Mouse (Mus musculus) embryonic facial prominence, embryonic 13.5 days (tissue): Measurements from ENCODE around the gene Exoc8. TPM values are rescaled to one million over a fixed set of nuclear protein-coding genes. Genes with fewer than 3 reads are reported as not detected.

Experiments
- ATAC-seq: fragments of 200-750 bp; cut with Nextera tagmentation; 2 replicates; pipeline ENCODE4 v1.8.0; 2017; ENCODE audit warnings: low read depth; ENCODE audit not compliant: insufficient number of reproducible peaks, insufficient read depth, low FRiP score, low TSS enrichment
- H3K27ac ChIP-seq: fragments of 300-500 bp; sonication (generic); 2 replicates; pipeline ENCODE4 v1.5.1; 2015; ENCODE audit warnings: moderate library complexity, mild to moderate bottlenecking, inconsistent platforms
- H3K27me3 ChIP-seq: fragments of 300-500 bp; sonication (generic); 2 replicates; pipeline ENCODE4 v1.6.1; 2015; ENCODE audit warnings: mild to moderate bottlenecking, inconsistent platforms
- H3K36me3 ChIP-seq: fragments of 300-500 bp; sonication (generic); 2 replicates; pipeline ENCODE4 v1.6.1; 2015; ENCODE audit warnings: mild to moderate bottlenecking, inconsistent platforms
- H3K4me1 ChIP-seq: fragments of 300-500 bp; sonication (generic); 2 replicates; pipeline ENCODE4 v1.6.1; 2015; ENCODE audit warnings: inconsistent platforms
- H3K4me2 ChIP-seq: fragments of 300-500 bp; sonication (generic); 2 replicates; pipeline ENCODE4 v1.6.1; 2015; ENCODE audit warnings: moderate library complexity, mild to moderate bottlenecking, inconsistent platforms
- H3K4me3 ChIP-seq: fragments of 300-500 bp; sonication (generic); 2 replicates; pipeline ENCODE4 v1.5.1; 2015; ENCODE audit warnings: mild to moderate bottlenecking, inconsistent platforms
- H3K9ac ChIP-seq: fragments of 300-500 bp; sonication (generic); 2 replicates; pipeline ENCODE4 v1.6.1; 2015; ENCODE audit warnings: mild to moderate bottlenecking, inconsistent platforms
- H3K9me3 ChIP-seq: fragments of 300-500 bp; sonication (generic); 2 replicates; pipeline ENCODE4 v1.6.1; 2016; ENCODE audit warnings: inconsistent platforms
- whole genome bisulfite sequencing: fragments of 180-500 bp; shearing (Covaris S2); methylation state at CpG from one replicate; pipeline ENCODE4 v1.1.7; 2015; ENCODE audit warnings: mixed read lengths; 5-methylcytosine and 5-hydroxymethylcytosine counted together
- polyA plus RNA-seq: library from polyadenylated mRNA; unstranded; fragments of >200 nt; fragmentation: Nextera tagmentation; extraction: Ambion mirVana; gene quantifications from 2 replicates; pipeline ENCODE4 v1.2.1, GENCODE M21; 2015

Exoc8 gene
- polyA plus RNA-seq, 1 experiment from 2014 or later: 9.4 TPM

- Histone ChIP-seq H3K27me3 (no peaks in the 10 kb centered on the region), H3K9ac (no peak overlapping the region), H3K36me3 (peaks cover 78% of the 10 kb centered on the region), H3K27ac (no peak overlapping the region), H3K4me1 (peaks cover 12% of the 10 kb centered on the region), H3K9me3 (no peaks in the 10 kb centered on the region), H3K4me2 (no peak overlapping the region), H3K4me3 (no peak overlapping the region)
- ATAC-seq: no peak
- 97% methylated on average over 15 of the region's 15 CpGs for WGBS
Observed at GRCm38 (mm10) chr8:124903198-124903597, 5.7 kb upstream of the Exoc8 start.

DNA sequence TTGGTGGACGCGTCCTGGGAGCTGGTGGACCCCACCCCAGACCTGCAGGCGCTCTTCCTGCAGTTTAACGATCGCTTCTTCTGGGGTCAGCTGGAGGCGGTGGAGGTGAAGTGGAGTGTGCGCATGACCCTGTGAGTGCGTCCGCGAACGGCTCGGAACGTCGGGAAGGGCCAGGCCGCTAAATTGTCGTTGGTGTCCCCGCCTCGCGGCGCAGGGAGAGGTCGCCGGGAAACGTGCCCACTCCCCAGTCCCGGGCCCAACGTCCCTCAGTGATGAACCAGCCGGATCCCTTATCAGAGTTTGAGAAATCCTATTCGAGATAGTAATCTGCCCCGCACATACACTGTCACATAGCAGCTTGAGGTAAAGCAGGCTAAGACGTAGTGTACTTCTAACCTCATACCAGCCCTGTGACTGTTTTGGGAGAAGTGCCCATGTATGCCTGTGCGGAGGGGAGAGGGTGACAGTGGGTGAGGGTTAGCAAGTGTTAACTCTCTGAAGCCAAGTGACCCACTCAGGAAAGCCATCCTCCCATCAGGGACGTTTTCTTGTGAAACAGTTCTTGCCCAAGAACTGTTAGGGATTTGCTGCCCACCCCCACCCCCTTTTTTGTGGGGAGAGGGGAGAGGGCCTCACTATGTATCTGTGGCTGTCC lies 873 bp upstream of the Exoc8 start:
- Histone ChIP-seq H3K36me3 (peaks cover 52% of the 10 kb centered on the region), H3K4me3 (peak overlapping the region; percentile 94), H3K9me3 (no peaks in the 10 kb centered on the region), H3K4me2 (peak overlapping the region; percentile 98), H3K27ac (0 out of 2 replicates have a peak overlapping the region, but pooled peaks have one; percentile 33), H3K4me1 (peaks cover 34% of the 10 kb centered on the region), H3K27me3 (no peaks in the 10 kb centered on the region), H3K9ac (peak overlapping the region; percentile 88)
- WGBS: 7% methylated on average over 31 of the region's 31 CpGs
- no peak for ATAC-seq

GRCm38 (mm10) chr8:124896632-124897385 lies 696 bp downstream of the Exoc8 start:
- Histone ChIP-seq H3K9ac (peak overlapping the region; percentile 88), H3K4me1 (peaks cover 42% of the 10 kb centered on the region), H3K36me3 (peaks cover 36% of the 10 kb centered on the region), H3K9me3 (no peaks in the 10 kb centered on the region), H3K27ac (peak overlapping the region; percentile 85), H3K4me3 (peak overlapping the region; percentile 94), H3K4me2 (peak overlapping the region; percentile 98), H3K27me3 (no peaks in the 10 kb centered on the region)
- 2% methylated on average over 59 of the region's 60 CpGs for WGBS
- no peak for ATAC-seq

DNA sequence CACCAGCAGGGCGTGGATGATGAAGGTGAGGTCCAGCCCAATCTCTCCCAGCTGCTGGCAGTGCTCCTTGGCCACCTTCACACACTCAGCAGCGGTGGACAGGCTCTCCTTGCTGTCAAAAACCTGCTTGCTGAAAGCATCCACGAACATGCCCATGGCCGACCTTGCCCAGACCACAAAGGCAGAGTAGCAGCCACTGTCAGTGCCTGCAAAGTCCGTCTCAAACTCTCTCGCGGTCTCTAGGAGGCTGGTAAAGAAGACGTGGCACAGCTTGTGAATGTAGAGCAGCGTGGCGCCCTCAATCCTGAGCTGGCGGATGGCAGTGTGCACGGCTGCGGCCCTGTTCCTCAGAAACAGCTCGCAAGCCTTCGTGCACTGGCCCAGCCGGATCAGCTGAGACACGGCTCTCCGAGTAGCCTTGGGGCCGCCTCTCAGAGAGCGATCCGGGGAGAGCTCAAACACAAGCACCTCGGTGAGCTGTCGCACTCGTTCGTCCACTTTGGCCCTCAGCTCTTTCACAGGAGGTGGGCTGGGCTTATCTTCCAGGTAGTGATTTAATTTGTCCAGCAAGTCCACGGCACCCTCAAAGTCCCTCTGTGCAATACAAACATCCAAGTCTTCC lies 1.4 kb downstream of the Exoc8 start:
- no peak for ATAC-seq
- H3K9me3 ChIP-seq: no peaks in the 10 kb centered on the region
- peak overlapping the region; percentile 88 for H3K9ac ChIP-seq
- no peaks in the 10 kb centered on the region for H3K27me3 ChIP-seq
- WGBS: 79% methylated on average over 26 of the region's 26 CpGs
- peak overlapping the region; percentile 94 for H3K4me3 ChIP-seq
- H3K36me3 ChIP-seq: peaks cover 32% of the 10 kb centered on the region
- peak overlapping the region; percentile 98 for H3K4me2 ChIP-seq
- peaks cover 42% of the 10 kb centered on the region for H3K4me1 ChIP-seq
- H3K27ac ChIP-seq: peak overlapping the region; percentile 85; the same call in 1 of the 2 replicates

GRCm38 (mm10) chr8:124892596-124892995 lies 4.9 kb downstream of the Exoc8 start:
- ATAC-seq: no peak
- no peak overlapping the region for H3K4me2 ChIP-seq
- H3K9ac ChIP-seq: 0 out of 2 replicates have a peak overlapping the region, but pooled peaks have one; percentile 23
- peak overlapping the region; percentile 40; the same call in 1 of the 2 replicates for H3K27ac ChIP-seq
- 27% methylated on average over 3 of the region's 3 CpGs for WGBS
- H3K4me1 ChIP-seq: peaks cover 36% of the 10 kb centered on the region
- H3K9me3 ChIP-seq: peaks cover 6% of the 10 kb centered on the region; the same call in 1 of the 2 replicates
- H3K4me3 ChIP-seq: no peak overlapping the region
- no peaks in the 10 kb centered on the region for H3K27me3 ChIP-seq
- peaks cover 48% of the 10 kb centered on the region for H3K36me3 ChIP-seq

DNA sequence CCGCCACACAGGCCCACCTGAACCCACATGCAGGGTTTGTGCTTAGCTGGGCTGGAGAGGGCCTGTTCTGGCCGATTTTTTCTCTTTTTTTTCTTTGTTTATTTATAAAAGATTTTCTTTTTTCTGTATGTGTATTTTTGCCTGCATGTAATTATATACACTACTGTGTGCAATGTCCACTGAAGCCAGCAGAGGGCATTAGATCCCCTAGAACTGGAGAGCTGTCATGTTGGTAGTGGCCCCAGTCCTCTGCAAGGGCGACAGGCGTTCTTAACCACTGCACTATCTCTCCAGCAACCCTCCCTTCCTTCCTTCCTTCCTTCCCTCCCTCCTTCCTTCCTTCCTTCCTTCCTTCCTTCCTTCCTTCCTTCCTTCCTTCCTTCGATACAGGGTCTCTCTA lies 9.1 kb downstream of the Exoc8 start:
- H3K27ac ChIP-seq: no peak overlapping the region
- peaks cover 9% of the 10 kb centered on the region; the same call in 1 of the 2 replicates for H3K4me1 ChIP-seq
- 94% methylated on average over 5 of the region's 5 CpGs for WGBS
- no peak for ATAC-seq
- peaks cover 75% of the 10 kb centered on the region for H3K36me3 ChIP-seq
- H3K27me3 ChIP-seq: no peaks in the 10 kb centered on the region
- H3K9ac ChIP-seq: no peak overlapping the region
- H3K4me3 ChIP-seq: no peak overlapping the region
- no peak overlapping the region for H3K4me2 ChIP-seq
- peaks cover 6% of the 10 kb centered on the region; the same call in 1 of the 2 replicates for H3K9me3 ChIP-seq

DNA sequence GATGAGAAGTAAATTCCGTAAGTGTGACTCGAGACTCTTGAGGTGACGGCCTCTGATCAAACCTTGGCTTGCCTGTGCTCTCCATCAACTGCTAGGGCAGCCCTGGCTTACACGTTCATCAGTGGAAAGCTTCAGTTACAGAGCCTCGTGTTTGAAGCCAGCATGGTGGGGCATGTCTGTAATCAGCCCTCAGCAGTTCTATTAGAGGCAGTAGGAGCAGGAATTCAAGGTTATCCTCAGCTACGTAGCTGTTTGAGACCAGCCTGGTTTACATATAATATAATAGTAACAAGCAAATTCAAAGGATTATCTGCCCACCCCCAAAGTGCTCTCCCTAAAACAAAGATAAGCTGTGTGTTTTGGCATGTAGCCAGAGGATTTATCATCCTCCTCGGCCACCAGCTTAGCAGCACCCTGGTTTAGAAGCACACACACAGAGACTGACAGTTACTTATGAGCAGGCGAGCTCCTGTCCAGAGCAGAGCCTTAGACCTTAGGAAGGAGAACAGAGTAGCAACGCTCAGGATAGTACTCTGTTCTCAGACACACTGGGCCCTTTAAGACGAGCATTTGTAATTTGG lies 18.5 kb downstream of the Exoc8 start:
- Histone ChIP-seq H3K27me3 (no peaks in the 10 kb centered on the region), H3K27ac (no peak overlapping the region), H3K4me1 (no peaks in the 10 kb centered on the region), H3K9me3 (no peaks in the 10 kb centered on the region), H3K4me2 (no peak overlapping the region), H3K36me3 (peaks cover 94% of the 10 kb centered on the region), H3K9ac (no peak overlapping the region), H3K4me3 (no peak overlapping the region)
- 84% methylated on average over 10 of the region's 10 CpGs for WGBS
- ATAC-seq: no peak

DNA sequence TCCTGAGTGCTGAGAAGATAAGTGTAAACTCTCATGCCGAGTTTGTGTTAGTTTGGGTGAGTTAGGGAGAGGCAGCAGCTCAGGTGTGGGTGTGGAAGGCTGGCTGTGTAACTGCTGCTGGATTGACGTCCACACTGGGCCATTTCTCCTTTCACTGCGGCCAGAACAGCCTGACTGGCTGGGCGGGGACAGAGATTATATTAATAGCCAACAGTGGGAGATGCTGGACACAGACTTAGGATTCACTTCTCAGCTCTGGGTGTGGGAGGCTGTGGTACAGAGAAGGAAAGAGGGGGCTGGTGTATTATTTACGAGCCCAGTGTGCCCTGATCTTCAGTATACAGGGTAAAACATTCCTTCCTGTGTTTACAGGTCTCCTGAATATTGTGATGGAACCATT lies 19.4 kb downstream of the Exoc8 start:
- WGBS: 81% methylated on average over 5 of the region's 5 CpGs
- no peak overlapping the region for H3K4me3 ChIP-seq
- H3K9me3 ChIP-seq: no peaks in the 10 kb centered on the region
- H3K36me3 ChIP-seq: peaks cover 94% of the 10 kb centered on the region
- H3K27ac ChIP-seq: no peak overlapping the region
- no peak overlapping the region for H3K9ac ChIP-seq
- no peak overlapping the region for H3K4me2 ChIP-seq
- H3K27me3 ChIP-seq: no peaks in the 10 kb centered on the region
- ATAC-seq: no peak
- H3K4me1 ChIP-seq: no peaks in the 10 kb centered on the region

- ATAC-seq: no peak
- Histone ChIP-seq H3K4me3 (no peak overlapping the region), H3K36me3 (peaks cover 71% of the 10 kb centered on the region), H3K9me3 (no peaks in the 10 kb centered on the region), H3K27ac (no peak overlapping the region), H3K4me1 (no peaks in the 10 kb centered on the region), H3K4me2 (no peak overlapping the region), H3K9ac (no peak overlapping the region), H3K27me3 (no peaks in the 10 kb centered on the region)
- 93% methylated on average over 5 of the region's 5 CpGs for WGBS
Observed at GRCm38 (mm10) chr8:124872690-124873089, 24.8 kb downstream of the Exoc8 start.

DNA sequence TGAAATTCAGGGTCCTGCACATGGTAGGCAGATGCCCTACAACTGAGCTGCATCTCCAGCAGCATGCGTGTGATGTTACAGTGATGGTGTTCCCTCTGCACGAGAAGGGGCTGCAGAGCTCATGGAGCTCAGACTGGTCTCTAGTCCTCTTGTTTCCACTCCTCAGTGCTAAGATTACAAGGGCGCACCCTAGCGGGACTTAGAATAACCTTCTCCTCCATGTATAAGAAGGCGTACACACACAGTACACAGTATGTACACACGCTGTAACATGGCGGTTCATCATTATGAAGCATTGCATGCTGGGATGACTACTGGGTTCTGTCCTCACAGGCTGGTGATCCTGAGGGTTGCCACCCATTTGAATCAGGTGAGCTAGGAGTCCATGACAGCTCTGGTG lies 25.4 kb downstream of the Exoc8 start:
- Histone ChIP-seq H3K36me3 (peaks cover 71% of the 10 kb centered on the region), H3K9ac (no peak overlapping the region), H3K4me1 (no peaks in the 10 kb centered on the region), H3K4me3 (no peak overlapping the region), H3K27me3 (no peaks in the 10 kb centered on the region), H3K4me2 (no peak overlapping the region), H3K27ac (no peak overlapping the region), H3K9me3 (no peaks in the 10 kb centered on the region)
- WGBS: 88% methylated on average over 7 of the region's 7 CpGs
- 0 out of 2 replicates have a peak, but pooled peaks have one; percentile 43 for ATAC-seq

GRCm38 (mm10) chr8:124871474-124871873 lies 26.0 kb downstream of the Exoc8 start:
- H3K27me3 ChIP-seq: no peaks in the 10 kb centered on the region
- no peak overlapping the region for H3K27ac ChIP-seq
- H3K4me3 ChIP-seq: no peak overlapping the region
- H3K36me3 ChIP-seq: peaks cover 67% of the 10 kb centered on the region
- H3K4me1 ChIP-seq: no peaks in the 10 kb centered on the region
- 92% methylated on average over 7 of the region's 7 CpGs for WGBS
- H3K9me3 ChIP-seq: no peaks in the 10 kb centered on the region
- H3K4me2 ChIP-seq: no peak overlapping the region
- H3K9ac ChIP-seq: no peak overlapping the region
- ATAC-seq: no peak
